Mouse (Mus musculus): ENCODE measurements at regions not wholly inside any gene's neighbourhood (a gene's known extent, or its start where the extent isn't known, plus 50 kb on each side); places are given as distances from the start of the nearest gene placed in this dataset.

DNA sequence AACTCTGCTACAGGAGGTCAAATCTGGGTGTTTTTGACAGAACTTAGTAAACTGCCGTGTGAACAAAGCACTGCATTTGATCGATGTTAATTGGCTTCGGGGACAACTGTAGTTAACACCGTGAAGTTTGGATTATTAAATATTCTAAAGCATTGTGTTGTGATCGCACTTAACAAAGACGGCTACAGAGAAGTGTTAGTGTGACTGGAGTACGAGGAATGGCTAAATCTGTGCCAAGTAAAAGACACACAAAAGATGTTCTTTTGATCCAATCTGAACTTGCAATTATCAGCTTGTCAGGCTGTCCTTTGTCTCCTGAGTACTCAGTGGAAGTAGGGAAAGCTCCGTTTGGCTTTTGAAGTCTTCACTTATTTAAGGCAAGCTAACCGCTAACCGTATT, 259.7 kb downstream of the Tmem182 start:
- in situ Hi-C loops (cut with MboI, MseI) = no loop called here

DNA sequence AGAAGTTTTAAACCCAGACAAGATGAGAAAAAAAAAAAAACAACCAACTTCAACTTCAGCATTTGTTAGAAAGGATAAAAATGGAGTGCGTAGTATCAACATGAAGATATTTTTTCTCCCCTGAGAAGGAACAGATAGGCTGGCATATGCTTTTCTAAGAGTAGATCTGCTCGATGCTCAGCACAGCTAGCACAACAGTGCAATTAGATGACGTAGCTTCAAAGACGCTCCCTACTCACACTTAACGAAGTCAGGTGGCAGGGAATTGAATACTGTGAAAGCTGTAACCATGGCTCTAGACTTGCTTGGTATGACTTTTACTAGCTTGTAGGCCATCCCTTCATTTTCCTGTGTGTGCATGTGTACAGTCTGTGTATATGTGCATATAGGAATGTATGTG, 299.5 kb downstream of the Tmem182 start:
- in situ Hi-C loops (cut with MboI, MseI) = no loop called here

GRCm38 (mm10) chr1:41121636-41122175, 316.3 kb downstream of the Tmem182 start:
- in situ Hi-C loops (cut with MboI, MseI) = no loop called here

DNA sequence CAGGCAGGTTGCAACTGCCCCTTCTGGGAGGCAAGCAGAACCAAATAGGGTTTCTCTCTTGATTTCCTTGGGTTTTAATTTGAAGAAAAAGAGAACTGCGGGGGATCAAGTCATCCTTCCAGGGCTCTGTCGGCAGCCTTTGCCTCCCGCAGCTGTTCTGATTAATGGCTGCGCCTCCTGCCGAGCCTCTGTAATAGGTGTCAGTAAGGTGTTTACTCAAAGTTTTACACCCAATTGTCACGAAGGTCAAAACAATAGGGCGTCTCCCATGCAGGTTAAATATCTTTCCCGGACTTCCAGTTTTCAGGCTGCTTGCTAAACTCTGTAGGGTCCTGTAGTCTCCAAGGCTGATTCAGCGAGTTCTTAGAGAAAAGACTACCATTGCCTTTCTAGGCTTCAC, 326.0 kb downstream of the Tmem182 start:
- in situ Hi-C loops (cut with MboI, MseI) = loop anchor here (10.0 kb wide), 1 partner anchor 117 kb away; no protein-coding TSS in a partner anchor

DNA sequence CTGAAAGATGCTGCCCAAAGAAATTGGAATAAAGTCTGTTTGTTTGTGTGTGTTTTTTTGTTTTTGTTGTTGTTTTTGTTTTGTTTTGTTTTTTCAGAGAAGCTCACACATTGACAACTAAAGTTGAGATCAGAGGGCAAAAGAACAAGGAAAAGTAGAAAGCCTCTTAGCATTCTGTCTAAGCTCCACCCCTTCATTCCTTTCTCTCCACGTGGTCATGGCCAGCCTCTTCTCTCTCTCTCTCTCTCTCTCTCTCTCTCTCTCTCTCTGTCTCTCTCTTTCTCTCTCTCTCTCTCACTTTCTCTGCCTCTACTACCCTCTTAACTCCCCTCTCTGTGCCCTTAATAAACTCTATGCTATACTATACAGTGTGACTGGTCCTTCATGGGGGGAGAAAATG, 327.7 kb downstream of the Tmem182 start:
- in situ Hi-C loops (cut with MboI, MseI) = loop anchor here (10.0 kb wide), 1 partner anchor 118 kb away; no protein-coding TSS in a partner anchor

DNA sequence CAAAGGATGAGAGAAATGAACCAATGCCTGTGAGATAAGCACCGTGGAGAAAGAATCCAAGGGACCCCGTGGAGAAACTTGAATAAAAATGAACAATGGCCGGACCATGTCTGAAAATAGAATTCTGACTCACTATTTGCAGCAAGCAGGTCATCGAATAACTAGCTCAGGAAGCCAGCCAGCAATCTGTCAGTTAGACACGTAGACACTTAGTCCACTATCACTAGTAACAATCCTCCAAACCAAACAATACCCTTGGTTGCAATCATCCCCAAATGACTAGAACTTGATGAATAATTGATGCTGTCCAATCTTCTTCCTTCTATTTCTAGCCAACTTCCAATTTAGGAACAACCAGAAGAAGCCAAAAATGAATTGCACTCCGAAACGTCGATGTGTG, 328.5 kb downstream of the Tmem182 start:
- in situ Hi-C loops (cut with MboI, MseI) = loop anchor here (10.0 kb wide), 1 partner anchor 119 kb away; no protein-coding TSS in a partner anchor

DNA sequence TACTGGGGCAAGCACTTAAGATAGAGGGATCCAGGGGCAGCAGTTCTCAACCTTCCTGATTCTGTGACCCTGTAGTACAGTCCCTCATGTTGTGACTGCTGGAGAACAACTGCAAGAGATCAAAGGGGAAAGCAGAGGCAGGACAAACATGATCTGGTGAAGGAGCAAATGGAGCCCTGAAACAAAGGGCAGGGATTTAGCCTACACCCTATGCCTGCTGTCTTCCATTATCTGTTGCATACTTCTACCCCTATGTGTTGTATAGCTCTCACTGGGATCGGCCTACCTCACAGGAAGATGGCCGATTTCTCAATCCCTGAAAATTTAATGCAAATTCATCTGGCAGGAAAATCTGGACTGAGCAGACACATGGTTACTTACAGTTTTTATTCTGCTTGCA, 334.3 kb downstream of the Tmem182 start:
- in situ Hi-C loops (cut with MboI, MseI) = loop anchor here (10.0 kb wide), 1 partner anchor 125 kb away; no protein-coding TSS in a partner anchor

- in situ Hi-C loops (cut with MboI, MseI) = no loop called here
Observed at GRCm38 (mm10) chr1:41140542-41140941, 335.1 kb downstream of the Tmem182 start.

- in situ Hi-C loops (cut with MboI, MseI) = no loop called here
Observed at GRCm38 (mm10) chr1:41141992-41142391, 336.6 kb downstream of the Tmem182 start.

GRCm38 (mm10) chr1:41152516-41152915, 347.1 kb downstream of the Tmem182 start:
- in situ Hi-C loops (cut with MboI, MseI) = no loop called here

- in situ Hi-C loops (cut with MboI, MseI) = no loop called here
Observed at GRCm38 (mm10) chr1:41153174-41153999, 348.0 kb downstream of the Tmem182 start.

- in situ Hi-C loops (cut with MboI, MseI) = no loop called here
Observed at GRCm38 (mm10) chr1:41154198-41154597, 348.8 kb downstream of the Tmem182 start.

DNA sequence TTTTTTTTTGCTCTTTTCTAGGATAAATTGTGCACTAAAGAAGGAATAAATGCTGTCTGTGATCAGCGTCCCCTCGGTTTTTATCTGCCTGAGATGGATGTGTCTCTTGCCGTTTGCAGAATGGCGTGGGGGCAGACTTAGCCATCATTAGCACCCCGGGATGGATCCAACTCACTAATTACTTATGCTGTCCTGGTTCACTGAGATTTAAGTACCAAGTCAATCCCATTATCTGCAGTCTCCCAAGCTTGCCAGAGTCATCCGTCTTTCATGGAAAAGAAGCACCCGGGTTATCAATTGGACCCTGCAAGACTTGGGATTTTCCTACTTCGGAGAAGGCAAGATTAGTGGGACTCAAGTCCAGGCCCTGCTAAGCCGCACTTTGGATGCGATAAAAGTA, 351.5 kb downstream of the Tmem182 start:
- in situ Hi-C loops (cut with MboI, MseI) = no loop called here

- in situ Hi-C loops (cut with MboI, MseI) = no loop called here
Observed at GRCm38 (mm10) chr1:41157651-41158513, 352.5 kb downstream of the Tmem182 start.

DNA sequence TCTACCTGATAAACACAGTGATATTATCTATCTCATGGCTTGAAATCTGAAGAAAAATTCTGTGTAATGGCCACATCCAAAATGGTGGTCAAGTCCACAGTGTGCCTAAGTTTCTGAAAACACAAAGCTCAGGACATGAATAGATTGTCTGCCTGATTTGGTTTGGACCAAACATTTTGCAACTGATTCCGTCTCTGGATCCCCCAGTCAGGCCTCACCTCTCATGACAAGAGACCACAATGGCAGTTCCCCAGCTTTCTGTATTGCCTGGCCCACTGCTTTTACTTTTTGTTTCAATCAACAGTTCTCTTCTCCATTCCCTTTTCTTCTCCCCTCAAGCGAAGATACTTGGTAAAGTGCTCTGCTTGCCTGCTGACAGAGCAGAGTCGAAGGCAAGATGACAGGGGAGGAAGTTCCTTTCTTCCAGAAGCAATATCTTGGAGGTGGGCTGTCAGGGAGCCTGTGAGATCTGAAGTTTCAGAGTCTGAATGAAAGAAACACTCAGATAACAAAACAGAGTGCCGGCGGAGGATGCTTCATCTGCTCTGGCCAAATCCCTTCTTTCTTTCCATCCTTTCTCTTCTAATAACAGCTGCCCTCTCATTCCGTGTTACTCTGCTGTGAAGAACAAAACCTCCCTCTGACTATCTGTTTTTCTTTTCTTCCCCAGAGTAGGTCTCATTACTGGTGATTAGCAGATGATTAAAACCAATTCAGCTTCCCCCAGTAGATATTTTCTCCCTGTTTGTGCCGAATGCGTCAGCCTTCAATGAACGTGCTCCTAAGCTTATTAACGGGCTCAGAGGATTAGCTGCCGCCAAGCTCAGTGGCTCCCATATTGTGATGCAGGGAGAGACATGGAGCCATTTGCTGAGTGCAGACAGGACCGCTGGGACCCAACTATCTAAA, 360.7 kb downstream of the Tmem182 start:
- in situ Hi-C loops (cut with MboI, MseI) = no loop called here

DNA sequence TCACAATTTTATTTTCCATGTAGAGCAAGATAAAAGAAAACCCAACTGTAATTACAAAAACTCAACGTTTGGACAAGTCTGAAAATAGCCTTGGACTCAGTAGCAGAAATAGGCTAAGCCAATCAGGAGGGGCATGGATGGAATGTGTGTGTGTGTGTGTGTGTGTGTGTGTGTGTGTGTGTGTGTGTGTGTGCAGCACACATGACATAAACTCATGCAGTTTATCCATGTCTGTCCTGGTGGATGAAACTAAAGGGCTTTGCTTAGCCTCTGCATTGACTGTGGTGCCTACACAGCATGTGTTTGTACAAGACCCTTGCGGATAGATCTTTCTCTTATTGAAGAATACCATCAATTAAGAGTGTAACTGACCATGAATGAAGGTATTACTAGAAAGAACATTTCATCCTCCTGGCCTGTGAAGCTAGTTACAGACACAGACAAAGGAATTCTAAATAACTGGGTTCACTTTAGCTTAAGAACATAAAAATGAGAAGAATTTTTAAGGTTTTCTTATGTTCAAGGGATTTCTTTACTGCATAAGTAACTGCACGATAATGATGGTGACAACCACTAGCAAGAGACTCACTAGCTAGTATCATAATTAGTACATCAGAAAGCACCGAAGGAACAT, 361.5 kb downstream of the Tmem182 start:
- in situ Hi-C loops (cut with MboI, MseI) = no loop called here

- in situ Hi-C loops (cut with MboI, MseI) = no loop called here
Observed at GRCm38 (mm10) chr1:41186991-41187390, 381.6 kb downstream of the Tmem182 start.

DNA sequence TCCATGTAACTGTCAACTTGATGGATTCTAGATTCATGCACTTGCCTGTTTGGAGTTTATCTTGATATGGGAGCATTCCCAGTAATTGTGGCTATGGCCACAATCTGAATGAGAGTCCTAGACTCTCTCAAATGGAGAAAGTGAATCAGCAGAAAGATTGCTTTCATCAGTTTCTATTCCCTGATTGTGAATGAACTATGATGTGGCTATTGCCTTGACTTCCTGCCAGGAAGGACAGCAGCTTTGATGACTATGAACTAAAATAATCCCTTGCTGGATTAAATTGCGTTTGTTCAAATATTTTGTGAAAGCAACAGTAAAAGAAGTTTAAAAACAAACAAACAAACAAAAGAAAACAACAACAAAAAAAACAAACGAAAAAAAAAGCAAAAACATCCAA, 407.5 kb downstream of the Tmem182 start:
- in situ Hi-C loops (cut with MboI, MseI) = no loop called here

GRCm38 (mm10) chr1:41225851-41226250, 420.4 kb downstream of the Tmem182 start:
- in situ Hi-C loops (cut with MboI, MseI) = no loop called here

DNA sequence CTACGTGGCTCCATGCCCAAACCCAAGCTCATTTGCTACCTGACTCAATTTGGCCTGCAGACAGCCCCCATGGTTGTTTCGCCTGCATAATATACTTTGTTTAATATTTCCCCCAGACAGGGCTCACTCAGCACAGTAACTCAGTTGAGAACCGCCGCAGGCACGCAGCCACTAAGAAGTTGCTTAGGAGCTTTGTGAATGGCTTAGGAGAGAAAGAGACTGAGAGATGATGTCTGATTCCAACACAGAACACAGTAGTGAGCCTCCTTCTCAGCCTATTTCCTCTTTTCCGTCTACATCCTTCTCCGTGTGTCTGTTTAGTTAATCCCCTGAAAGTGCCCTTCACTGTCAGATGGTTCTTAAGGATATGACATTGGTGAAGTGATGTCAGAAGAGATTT, 429.9 kb downstream of the Tmem182 start:
- in situ Hi-C loops (cut with MboI, MseI) = no loop called here

DNA sequence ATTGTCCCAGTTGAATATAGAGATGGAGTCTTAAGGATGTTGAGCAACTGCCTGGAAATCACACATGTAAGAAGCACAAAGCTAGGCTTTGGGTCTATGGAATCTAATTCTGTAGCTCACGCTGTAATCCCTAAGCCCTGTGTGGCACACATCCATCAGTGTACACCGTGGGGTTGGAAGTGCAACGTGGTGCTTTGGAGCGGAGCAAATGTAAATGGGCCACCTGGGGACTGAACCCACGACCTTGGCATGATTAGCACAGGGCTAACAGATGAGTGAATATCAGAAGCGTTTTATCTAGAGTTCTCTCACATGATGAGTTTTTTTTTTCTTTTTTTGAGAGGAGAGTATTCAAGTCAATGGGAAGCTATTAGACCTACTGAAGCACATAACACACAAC, 437.6 kb downstream of the Tmem182 start:
- in situ Hi-C loops (cut with MboI, MseI) = no loop called here
